Mouse (Mus musculus) intestine, embryonic 16.5 days (tissue): ENCODE results near the gene Samd13. TPM values are rescaled to one million over a fixed set of nuclear protein-coding genes. Genes with fewer than 3 reads are reported as not detected.

Experiments
- ATAC-seq: fragments of 200-750 bp; cut with Nextera tagmentation; 2 replicates; pipeline ENCODE4 v1.8.0; 2017; ENCODE audit warnings: moderate TSS enrichment, moderate library complexity
- H3K27ac ChIP-seq: fragments of 300-500 bp; sonication (generic); 2 replicates; pipeline ENCODE4 v1.5.1; 2014; ENCODE audit warnings: mild to moderate bottlenecking, low read length
- H3K27me3 ChIP-seq: fragments of 300-500 bp; sonication (generic); replicated peaks from 2 replicates; pipeline ENCODE4 v1.6.1; 2014; ENCODE audit warnings: low read length, control low read depth, mixed read lengths; ENCODE audit not compliant: control insufficient read depth, insufficient read depth
- H3K36me3 ChIP-seq: fragments of 300-500 bp; sonication (generic); 2 replicates; pipeline ENCODE4 v1.6.1; 2014; ENCODE audit warnings: low read length, control low read depth; ENCODE audit not compliant: control insufficient read depth, insufficient read depth
- H3K4me1 ChIP-seq: fragments of 300-500 bp; sonication (generic); 2 replicates; pipeline ENCODE4 v1.6.1; 2014; ENCODE audit warnings: low read length, control low read depth, mixed read lengths; ENCODE audit not compliant: control insufficient read depth, insufficient read depth
- H3K4me2 ChIP-seq: fragments of 300-500 bp; sonication (generic); 2 replicates; pipeline ENCODE4 v1.6.1; 2014; ENCODE audit warnings: low read depth, low read length, control low read depth
- H3K4me3 ChIP-seq: fragments of 300-500 bp; sonication (generic); 2 replicates; pipeline ENCODE4 v1.5.1; 2014; ENCODE audit warnings: mild to moderate bottlenecking, low read length
- H3K9ac ChIP-seq: fragments of 300-500 bp; sonication (generic); 2 replicates; pipeline ENCODE4 v1.6.1; 2014; ENCODE audit warnings: low read depth, low read length
- H3K9me3 ChIP-seq: fragments of 300-500 bp; sonication (generic); 2 replicates; pipeline ENCODE4 v1.6.1; 2016; ENCODE audit warnings: low read length, control low read depth; ENCODE audit not compliant: control insufficient read depth
- WGBS: fragments of 180-500 bp; shearing (Covaris S2); extraction: QIAGEN DNeasy Blood & Tissue Kit; methylation state at CpG from one replicate; pipeline ENCODE4 v1.1.7; 2014; 5-methylcytosine and 5-hydroxymethylcytosine counted together
- polyA plus RNA-seq: library from polyadenylated mRNA; unstranded; fragments of >200 nt; fragmentation: Nextera tagmentation; extraction: Ambion mirVana; gene quantifications from 2 replicates; pipeline ENCODE4 v1.2.1, GENCODE M21; 2015

Gene Samd13
- polyA plus RNA-seq, 1 experiment from 2014 or later = 0.66 TPM

DNA sequence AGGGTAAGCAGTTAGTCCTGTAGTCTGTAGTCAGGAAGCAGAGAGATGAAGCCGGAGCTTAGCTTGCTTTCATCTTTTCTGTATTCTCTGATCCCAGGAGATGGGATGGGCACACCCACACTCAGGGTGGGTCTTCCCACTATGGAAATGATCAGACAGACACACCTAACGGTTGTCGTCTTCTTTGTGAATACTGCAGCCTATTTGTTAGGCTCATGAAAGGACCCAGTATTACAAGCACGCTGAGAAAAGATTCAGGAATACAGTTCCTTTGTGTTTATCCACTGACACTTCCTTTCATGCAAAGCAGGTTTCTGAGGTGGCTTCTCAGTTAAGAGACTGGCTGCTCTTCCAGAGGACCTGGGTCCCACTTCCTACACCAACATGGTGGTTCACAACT lies 74.1 kb downstream of the Samd13 start:
- no peak for ATAC-seq
- WGBS = 82% methylated on average over 4 of the region's 4 CpGs
- Histone ChIP-seq H3K4me3 (no peak overlapping the region), H3K9ac (no peak overlapping the region), H3K36me3 (no peaks in the 10 kb centered on the region), H3K9me3 (no peaks in the 10 kb centered on the region), H3K4me2 (no peak overlapping the region), H3K4me1 (no peaks in the 10 kb centered on the region), H3K27ac (no peak overlapping the region), H3K27me3 (no peaks in the 10 kb centered on the region)

DNA sequence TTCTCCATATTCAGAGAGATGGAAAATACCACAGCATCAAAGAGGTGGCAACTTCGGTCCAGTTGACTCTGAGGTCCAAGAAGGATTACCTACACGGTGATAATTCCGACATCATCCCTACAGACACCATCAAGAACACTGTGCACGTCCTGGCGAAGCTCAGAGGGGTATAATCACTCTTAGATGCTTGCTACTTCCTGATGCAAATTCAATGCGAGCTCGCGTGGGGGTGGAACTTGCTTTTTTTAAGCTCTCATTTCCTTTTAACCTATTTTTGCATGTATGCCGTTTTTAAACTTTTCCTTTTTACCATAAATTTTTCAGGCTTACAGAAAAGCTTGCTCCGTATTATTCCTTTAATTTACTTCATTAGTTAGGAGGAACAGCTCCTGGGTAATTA lies 75.1 kb downstream of the Samd13 start:
- ATAC-seq = no peak
- WGBS = 77% methylated on average over 10 of the region's 10 CpGs
- Histone ChIP-seq H3K9ac (no peak overlapping the region), H3K36me3 (no peaks in the 10 kb centered on the region), H3K4me2 (no peak overlapping the region), H3K27ac (no peak overlapping the region), H3K4me3 (no peak overlapping the region), H3K4me1 (no peaks in the 10 kb centered on the region), H3K9me3 (no peaks in the 10 kb centered on the region), H3K27me3 (no peaks in the 10 kb centered on the region)

DNA sequence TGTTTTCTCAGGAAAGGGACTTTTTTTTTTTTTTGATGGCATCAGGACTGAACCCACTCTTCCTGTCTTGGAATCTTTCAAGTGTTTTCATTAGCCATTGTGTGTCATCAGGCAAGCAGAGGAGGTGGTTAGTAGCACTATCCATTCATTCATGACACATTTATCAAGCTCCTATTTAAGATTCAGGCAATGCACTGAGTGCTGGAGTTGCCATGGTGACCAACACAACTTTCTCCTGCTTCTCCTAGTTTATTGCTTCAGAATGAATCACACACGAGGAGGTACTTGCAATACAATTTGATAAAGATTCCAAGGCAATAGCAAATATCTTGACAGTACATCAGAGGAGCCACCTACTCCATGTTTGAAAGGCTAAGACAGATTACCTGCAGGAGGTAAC lies 78.0 kb downstream of the Samd13 start:
- WGBS = 18% methylated on average over 1 of the region's 1 CpGs
- H3K36me3 ChIP-seq = no peaks in the 10 kb centered on the region

DNA sequence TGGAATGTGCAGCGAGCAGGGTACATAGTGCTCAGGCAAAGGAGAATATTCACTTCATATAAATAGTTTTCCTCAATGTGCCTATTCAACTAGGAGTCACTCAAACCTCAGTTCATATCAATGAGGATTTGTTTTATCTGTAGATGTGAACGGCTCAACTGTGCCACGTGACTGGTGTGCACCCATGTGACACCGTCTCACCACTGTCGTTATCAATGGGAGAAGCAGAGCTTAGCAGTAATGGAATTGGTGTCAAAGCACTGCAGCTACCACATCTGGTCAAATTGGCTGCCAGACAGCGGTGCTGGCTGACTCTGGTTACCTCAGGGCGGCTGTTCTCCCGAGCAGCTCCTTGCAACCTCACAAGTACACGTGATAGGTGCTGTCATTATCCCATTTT lies 80.7 kb downstream of the Samd13 start:
- Histone ChIP-seq H3K27ac (no peak overlapping the region), H3K9ac (no peak overlapping the region), H3K36me3 (no peaks in the 10 kb centered on the region), H3K4me3 (no peak overlapping the region), H3K4me2 (no peak overlapping the region), H3K4me1 (no peaks in the 10 kb centered on the region), H3K27me3 (no peaks in the 10 kb centered on the region), H3K9me3 (no peaks in the 10 kb centered on the region)
- ATAC-seq = no peak
- WGBS = 78% methylated on average over 9 of the region's 9 CpGs

More for the DNA sequence above, 78.0 kb downstream of the Samd13 start:
- Histone ChIP-seq H3K4me2 (no peak overlapping the region), H3K4me1 (no peaks in the 10 kb centered on the region), H3K4me3 (no peak overlapping the region), H3K27me3 (no peaks in the 10 kb centered on the region), H3K27ac (no peak overlapping the region), H3K9me3 (no peaks in the 10 kb centered on the region), H3K9ac (no peak overlapping the region)
- ATAC-seq = no peak

DNA sequence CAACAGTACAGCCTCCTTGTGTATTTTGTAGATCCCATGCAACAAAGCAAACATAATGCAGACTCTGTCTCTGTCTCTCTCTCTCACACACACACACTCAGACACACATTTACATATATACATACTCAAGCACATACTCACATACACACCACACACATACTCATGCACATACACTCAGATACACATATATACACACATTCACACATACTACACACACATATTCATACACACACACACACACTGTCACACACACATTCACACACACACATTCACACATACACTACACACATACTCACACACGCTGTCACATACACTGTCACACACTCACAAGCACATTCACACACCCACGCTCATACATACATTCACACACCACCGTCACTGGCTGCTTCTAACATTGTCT lies 82.9 kb downstream of the Samd13 start:
- ATAC-seq = no peak
- Histone ChIP-seq H3K4me2 (no peak overlapping the region), H3K9ac (no peak overlapping the region), H3K4me3 (no peak overlapping the region), H3K4me1 (no peaks in the 10 kb centered on the region), H3K27ac (no peak overlapping the region), H3K36me3 (no peaks in the 10 kb centered on the region), H3K27me3 (no peaks in the 10 kb centered on the region), H3K9me3 (no peaks in the 10 kb centered on the region)
- 90% methylated on average over 3 of the region's 3 CpGs for WGBS

DNA sequence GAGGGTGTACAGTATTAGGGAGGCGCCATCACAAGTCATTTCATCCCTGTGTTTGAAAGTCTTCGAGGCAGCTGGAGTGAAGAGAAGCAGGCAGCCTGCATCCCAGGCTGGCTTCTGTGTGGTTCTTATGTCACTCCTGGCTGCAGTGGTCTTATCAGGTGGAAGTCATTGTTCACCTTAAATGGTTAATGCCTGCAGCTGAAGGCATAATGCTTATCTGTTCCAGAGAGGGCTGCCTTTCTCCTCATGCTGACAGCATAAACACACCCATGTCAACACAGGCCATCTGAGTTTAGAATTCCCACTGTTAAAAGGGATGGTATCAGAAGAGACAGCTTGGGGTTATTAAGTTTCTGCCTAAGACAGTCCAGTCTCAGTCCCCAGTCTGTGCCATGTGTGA lies 84.2 kb downstream of the Samd13 start:
- no peak for ATAC-seq
- Histone ChIP-seq H3K4me1 (no peaks in the 10 kb centered on the region), H3K4me3 (no peak overlapping the region), H3K4me2 (no peak overlapping the region), H3K9ac (no peak overlapping the region), H3K36me3 (no peaks in the 10 kb centered on the region), H3K27ac (no peak overlapping the region), H3K27me3 (no peaks in the 10 kb centered on the region), H3K9me3 (no peaks in the 10 kb centered on the region)
- WGBS = 62% methylated on average over 2 of the region's 2 CpGs

DNA sequence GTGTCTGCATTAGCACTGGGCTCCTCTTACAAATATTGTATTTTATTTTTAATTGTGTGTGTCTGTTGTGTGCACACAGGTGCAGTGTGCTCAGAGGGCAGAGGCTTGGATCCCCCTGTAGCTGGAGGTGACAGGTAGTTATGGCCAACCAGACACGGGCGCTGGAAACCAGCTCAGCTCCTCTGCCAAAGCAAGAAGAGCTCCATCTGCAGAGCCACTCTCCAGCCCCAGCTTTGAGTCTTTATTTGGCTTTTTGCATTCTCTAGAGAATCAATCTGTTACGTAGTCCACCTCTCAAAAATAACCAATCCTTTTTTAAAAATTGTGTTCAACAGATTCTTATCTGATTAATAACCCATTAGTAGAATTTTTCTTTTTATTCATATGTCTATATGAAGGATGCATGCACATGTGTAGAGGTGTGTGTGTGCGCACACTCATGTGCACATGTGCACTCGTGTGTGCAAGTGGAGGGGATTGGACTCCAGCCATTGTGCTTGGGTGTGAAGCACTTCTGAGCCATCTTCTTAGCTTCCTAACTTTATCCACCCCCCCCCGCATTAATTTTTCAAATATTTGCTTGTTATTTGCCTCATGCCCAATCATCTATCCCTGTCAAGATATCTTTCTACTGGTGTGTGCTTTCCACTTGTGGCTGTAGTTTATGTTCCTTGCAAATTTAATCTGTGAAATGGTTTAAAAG lies 86.0 kb downstream of the Samd13 start:
- Histone ChIP-seq H3K4me1 (no peaks in the 10 kb centered on the region), H3K27me3 (no peaks in the 10 kb centered on the region), H3K9ac (no peak overlapping the region), H3K4me2 (no peak overlapping the region), H3K27ac (no peak overlapping the region), H3K9me3 (no peaks in the 10 kb centered on the region), H3K4me3 (no peak overlapping the region), H3K36me3 (no peaks in the 10 kb centered on the region)
- 83% methylated on average over 6 of the region's 6 CpGs for WGBS
- no peak for ATAC-seq

DNA sequence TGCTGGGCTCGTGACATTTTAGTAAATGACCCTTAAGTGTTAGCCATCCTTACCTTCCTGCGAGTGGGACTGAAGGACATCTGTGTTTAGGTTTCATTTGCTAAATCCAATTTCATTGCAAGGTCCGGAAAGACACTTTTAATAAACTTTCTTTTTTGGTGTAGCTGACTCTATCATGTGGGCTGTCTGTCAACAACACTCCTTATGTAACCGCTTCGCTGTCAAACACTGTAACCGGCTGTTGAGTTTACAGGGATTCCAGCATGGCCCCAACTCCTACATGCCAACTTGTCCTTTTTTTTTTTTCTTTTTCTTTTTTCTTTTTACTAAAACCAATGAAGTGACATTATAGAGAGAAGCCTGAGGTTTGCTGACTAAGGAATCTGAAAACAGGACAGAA lies 87.0 kb downstream of the Samd13 start:
- no peak overlapping the region for H3K27ac ChIP-seq
- H3K4me2 ChIP-seq = no peak overlapping the region
- WGBS = 64% methylated on average over 6 of the region's 6 CpGs
- H3K4me1 ChIP-seq = no peaks in the 10 kb centered on the region
- no peaks in the 10 kb centered on the region for H3K36me3 ChIP-seq
- H3K9ac ChIP-seq = no peak overlapping the region
- H3K9me3 ChIP-seq = no peaks in the 10 kb centered on the region
- no peak overlapping the region for H3K4me3 ChIP-seq
- H3K27me3 ChIP-seq = no peaks in the 10 kb centered on the region
- no peak for ATAC-seq

DNA sequence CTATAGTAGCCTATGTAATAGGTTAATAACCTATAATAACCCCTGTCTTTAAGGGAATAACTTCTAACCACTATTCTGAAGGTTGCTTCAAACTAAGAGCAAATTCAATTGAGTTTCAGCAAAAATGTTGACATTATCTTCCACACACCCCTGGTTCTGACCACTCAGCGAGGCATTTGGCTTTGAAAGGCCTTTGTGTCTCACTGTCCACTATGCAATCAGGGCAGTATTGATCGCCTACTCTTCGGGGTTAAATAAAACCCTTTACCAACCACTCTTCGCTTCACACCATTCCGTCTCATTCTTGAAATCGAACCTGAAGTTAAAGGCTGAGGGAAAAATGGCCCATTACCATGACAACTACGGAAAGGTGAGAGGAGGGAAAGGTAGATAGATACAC lies 88.5 kb downstream of the Samd13 start:
- WGBS = 89% methylated on average over 7 of the region's 7 CpGs
- no peaks in the 10 kb centered on the region for H3K4me1 ChIP-seq
- H3K9ac ChIP-seq = no peak overlapping the region
- ATAC-seq = no peak
- H3K36me3 ChIP-seq = no peaks in the 10 kb centered on the region
- no peaks in the 10 kb centered on the region for H3K27me3 ChIP-seq
- no peak overlapping the region for H3K4me3 ChIP-seq
- H3K4me2 ChIP-seq = no peak overlapping the region
- no peak overlapping the region for H3K27ac ChIP-seq
- no peaks in the 10 kb centered on the region for H3K9me3 ChIP-seq

DNA sequence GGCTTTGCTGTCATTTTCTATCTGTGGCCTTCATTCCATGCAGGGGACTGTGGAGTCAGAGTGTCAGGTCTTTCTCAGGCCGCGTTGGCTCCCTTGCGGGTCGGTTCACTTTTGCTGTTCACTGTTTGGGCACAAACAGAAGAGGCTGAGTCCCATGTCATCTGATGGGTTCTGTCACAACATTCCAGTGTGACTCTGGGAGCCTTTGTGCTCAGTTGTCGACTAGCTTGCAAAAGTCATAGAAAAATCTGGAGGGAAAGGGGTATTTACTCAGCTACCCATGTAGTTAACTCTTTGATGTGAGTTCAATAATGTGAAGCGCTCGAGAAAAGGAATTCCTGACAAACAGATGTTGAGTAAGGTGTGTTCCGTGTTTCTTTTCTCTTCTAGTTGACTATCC lies 89.0 kb downstream of the Samd13 start:
- Histone ChIP-seq H3K27ac (no peak overlapping the region), H3K4me1 (no peaks in the 10 kb centered on the region), H3K4me2 (no peak overlapping the region), H3K4me3 (no peak overlapping the region), H3K9ac (no peak overlapping the region), H3K27me3 (no peaks in the 10 kb centered on the region), H3K36me3 (no peaks in the 10 kb centered on the region), H3K9me3 (no peaks in the 10 kb centered on the region)
- WGBS = 85% methylated on average over 8 of the region's 8 CpGs
- ATAC-seq = no peak
